Mouse (Mus musculus): ENCODE measurements at regions not wholly inside any gene's neighbourhood (a gene's known extent, or its start where the extent isn't known, plus 50 kb on each side); places are given as distances from the start of the nearest gene placed in this dataset.

DNA sequence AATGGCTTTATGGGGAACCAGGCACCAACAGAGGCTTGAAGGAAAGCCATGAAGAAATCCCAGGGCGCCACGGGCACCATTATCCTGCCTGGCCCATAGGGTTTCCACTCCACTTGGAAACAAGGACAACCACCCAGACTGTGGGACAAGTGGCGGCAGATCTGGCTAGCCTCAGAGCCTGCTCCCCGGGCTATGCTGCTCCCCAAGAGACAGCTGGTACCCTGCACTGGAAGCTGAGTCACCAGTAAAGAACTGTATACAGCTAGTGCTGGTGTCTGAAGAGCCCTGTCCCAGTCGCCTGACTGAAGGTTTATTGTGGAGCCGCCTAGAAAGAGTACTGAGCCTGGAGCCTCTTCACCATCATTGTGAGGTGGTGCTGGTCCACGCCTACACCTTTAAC, 140.6 kb upstream of the Zfp703 start:
- no peaks in the 10 kb centered on the region for H3K36me3 ChIP-seq (replicated peaks in 1 of 2; ENCODE audit: control insufficient read depth in 1 of 2, insufficient read depth in 1 of 2, low read length in 1 of 2)
- H3K9ac ChIP-seq (ENCODE audit: insufficient read depth, low read depth), result no peak overlapping the region
- peaks cover 15 to 49% of the 10 kb centered on the region in 2 experiments for H3K4me1 ChIP-seq (ENCODE audit: control insufficient read depth in 1 of 2, insufficient read depth in 2 of 2)
- no peak for DNase-seq (ENCODE audit: extremely low read depth)
- no peaks in the 10 kb centered on the region for H3K79me2 ChIP-seq (replicated peaks; ENCODE audit: control insufficient read depth, extremely low read depth, insufficient read depth, poor library complexity, severe bottlenecking)
- no peaks in the 10 kb centered on the region for H3K9me3 ChIP-seq (replicated peaks; ENCODE audit: low read length)
- H3K4me3 ChIP-seq (replicated peaks in 1 of 3; ENCODE audit: low read depth in 2 of 3, low read length in 2 of 3, poor library complexity in 1 of 3), result no peak overlapping the region
- no peak overlapping the region for H3K4me2 ChIP-seq (ENCODE audit: insufficient read depth, low read depth, poor library complexity, severe bottlenecking)
- in situ Hi-C loops (cut with MboI; ENCODE audit: low pct_ligation_motif_present, low pct_unique_long_range_greater_than_20kb, low sequenced_read_pairs), result no loop called here
- TF ChIP-seq NELFE (IDR thresholded peaks at IDR 0.05; ENCODE audit: low read depth, low read length), result no peak
- TF ChIP-seq PAX5 (IDR thresholded peaks at IDR 0.05; ENCODE audit: low read length), result no peak
- TF ChIP-seq CTCF (conservative IDR thresholded peaks at IDR 0.05 in 1 of 2, IDR thresholded peaks at IDR 0.05 in 1 of 2; ENCODE audit: low read depth in 2 of 2, low read length in 2 of 2), result no peak
- no peak for TF ChIP-seq ZC3H11A (IDR thresholded peaks at IDR 0.05; ENCODE audit: low read depth, low read length)
- TF ChIP-seq GABPA (IDR thresholded peaks at IDR 0.05; ENCODE audit: insufficient replicate concordance, low read depth, low read length), result no peak
- TF ChIP-seq SIN3A (IDR thresholded peaks at IDR 0.05; ENCODE audit: low read length), result no peak
- no peak for TF ChIP-seq MAZ (IDR thresholded peaks at IDR 0.05; ENCODE audit: low read depth, low read length)
- TF ChIP-seq ELF1 (IDR thresholded peaks at IDR 0.05; ENCODE audit: low read depth, low read length), result no peak
- TF ChIP-seq USF2 (conservative IDR thresholded peaks at IDR 0.05; ENCODE audit: low read depth, low read length), result no peak
- TF ChIP-seq ZMIZ1 (IDR thresholded peaks at IDR 0.05; ENCODE audit: low read depth, low read length), result no peak
- no peak for TF ChIP-seq CHD2 (IDR thresholded peaks at IDR 0.05; ENCODE audit: low read length)
- TF ChIP-seq USF1 (IDR thresholded peaks at IDR 0.05; ENCODE audit: low read depth, low read length), result no peak
- TF ChIP-seq JUN (IDR thresholded peaks at IDR 0.05; ENCODE audit: insufficient read depth, low read depth, low read length), result no peak
- TF ChIP-seq EP300 (IDR thresholded peaks at IDR 0.05; ENCODE audit: low read length), result no peak
- no peak overlapping the region for H3K27ac ChIP-seq (ENCODE audit: insufficient read depth, low read depth)
- dilution Hi-C loops (cut with MboI; ENCODE audit: extremely low pct_ligation_motif_present, extremely low pct_unique_long_range_greater_than_20kb, low sequenced_read_pairs), result no loop called here
- H3K27me3 ChIP-seq (replicated peaks), result no peaks in the 10 kb centered on the region

DNA sequence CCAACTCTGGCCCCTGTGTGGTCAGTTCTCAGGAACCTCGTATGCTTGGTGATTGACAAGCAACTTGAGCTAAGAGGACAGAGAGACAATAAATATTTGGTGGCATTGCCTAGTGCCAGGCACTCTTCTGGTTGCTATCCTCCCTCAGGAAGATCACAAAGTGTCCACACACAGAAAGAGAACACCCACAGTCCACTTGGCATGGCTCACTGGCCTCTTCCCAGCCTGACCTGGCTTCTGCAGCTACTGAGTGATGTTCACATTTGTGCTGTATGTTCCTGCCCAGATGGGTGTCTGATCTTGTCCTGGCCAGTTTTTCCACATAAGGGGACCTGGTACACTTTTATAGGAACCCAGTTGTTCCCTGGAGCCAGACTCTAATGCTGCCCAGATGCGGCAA, 136.8 kb upstream of the Zfp703 start:
- Histone ChIP-seq H3K36me3 (replicated peaks in 1 of 2; ENCODE audit: control insufficient read depth in 1 of 2, insufficient read depth in 1 of 2, low read length in 1 of 2) (no peaks in the 10 kb centered on the region), H3K4me3 (replicated peaks in 1 of 3; ENCODE audit: low read depth in 2 of 3, low read length in 2 of 3, poor library complexity in 1 of 3) (no peak overlapping the region), H3K79me2 (replicated peaks; ENCODE audit: control insufficient read depth, extremely low read depth, insufficient read depth, poor library complexity, severe bottlenecking) (no peaks in the 10 kb centered on the region), H3K27me3 (replicated peaks) (no peaks in the 10 kb centered on the region), H3K27ac (ENCODE audit: insufficient read depth, low read depth) (no peak overlapping the region), H3K9me3 (replicated peaks; ENCODE audit: low read length) (no peaks in the 10 kb centered on the region), H3K4me1 (ENCODE audit: control insufficient read depth in 1 of 2, insufficient read depth in 2 of 2) (peaks cover 21 to 49% of the 10 kb centered on the region in 2 experiments), H3K4me2 (ENCODE audit: insufficient read depth, low read depth, poor library complexity, severe bottlenecking) (no peak overlapping the region), H3K9ac (ENCODE audit: insufficient read depth, low read depth) (no peak overlapping the region)
- dilution Hi-C loops (cut with MboI; ENCODE audit: extremely low pct_ligation_motif_present, extremely low pct_unique_long_range_greater_than_20kb, low sequenced_read_pairs), result no loop called here
- DNase-seq (ENCODE audit: extremely low read depth), result no peak
- in situ Hi-C loops (cut with MboI; ENCODE audit: low pct_ligation_motif_present, low pct_unique_long_range_greater_than_20kb, low sequenced_read_pairs), result loop anchor here (10.0 kb wide), 1 partner anchor 135 kb away; the partner anchor contains the start of gene Zfp703
- TF ChIP-seq MAZ (IDR thresholded peaks at IDR 0.05; ENCODE audit: low read depth, low read length) (no peak), HCFC1 (IDR thresholded peaks at IDR 0.05; ENCODE audit: low read depth, low read length) (no peak), POLR2A (IDR thresholded peaks at IDR 0.05; ENCODE audit: low read depth, low read length) (no peak), MAFK (IDR thresholded peaks at IDR 0.05; ENCODE audit: insufficient replicate concordance, low read length) (no peak), CHD2 (IDR thresholded peaks at IDR 0.05; ENCODE audit: low read length) (no peak), ZNF384 (IDR thresholded peaks at IDR 0.05; ENCODE audit: low read depth, low read length) (no peak), JUND (conservative IDR thresholded peaks at IDR 0.05; ENCODE audit: low read depth, low read length) (no peak), USF2 (conservative IDR thresholded peaks at IDR 0.05; ENCODE audit: low read depth, low read length) (no peak), TBP (conservative IDR thresholded peaks at IDR 0.05; ENCODE audit: low read depth, low read length) (no peak), ZKSCAN1 (IDR thresholded peaks at IDR 0.05; ENCODE audit: borderline replicate concordance, low read depth, low read length) (no peak), PAX5 (IDR thresholded peaks at IDR 0.05; ENCODE audit: low read length) (no peak)
